Mouse (Mus musculus): ENCODE results near the gene Ddx20.
A peak's percentile ranks its signal among the peaks of the same experiment; 100 is the strongest.

The Ddx20 gene

GRCm38 (mm10) chr3:105666996-105667523 is 20.3 kb downstream of the Ddx20 start:
- no peak for DNase-seq

DNA sequence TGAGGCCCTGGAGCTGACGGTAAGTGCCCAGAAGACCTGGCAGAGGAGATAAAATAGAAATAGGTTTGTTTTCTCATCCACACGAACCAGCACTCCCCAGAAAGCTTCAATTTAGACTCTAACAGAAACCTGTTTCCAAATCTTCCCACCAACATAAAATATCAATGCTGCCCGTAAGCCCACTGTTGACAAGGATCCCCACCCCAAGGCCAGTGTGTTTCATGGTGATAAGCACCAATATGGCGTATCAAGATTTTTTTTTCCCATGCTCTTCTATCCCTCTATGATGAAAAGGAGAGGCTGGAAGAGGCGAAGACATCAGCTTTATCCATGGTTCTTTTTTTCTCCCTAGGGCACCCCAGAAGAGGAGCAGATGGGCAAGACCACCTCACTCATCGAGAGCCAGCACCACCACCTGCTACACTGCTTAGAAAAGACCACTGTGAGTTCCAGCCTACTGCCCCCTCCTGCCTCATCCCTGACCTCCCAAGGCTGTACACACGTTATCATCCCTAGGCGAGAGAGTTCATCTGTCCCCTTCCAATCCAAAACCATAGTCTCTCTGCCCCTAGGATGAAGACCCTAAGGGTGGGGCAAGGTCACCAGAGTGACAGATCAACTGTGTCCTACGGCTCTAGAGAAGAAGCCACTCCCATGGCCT is 22.1 kb downstream of the Ddx20 start:
- no peak for DNase-seq

DNA sequence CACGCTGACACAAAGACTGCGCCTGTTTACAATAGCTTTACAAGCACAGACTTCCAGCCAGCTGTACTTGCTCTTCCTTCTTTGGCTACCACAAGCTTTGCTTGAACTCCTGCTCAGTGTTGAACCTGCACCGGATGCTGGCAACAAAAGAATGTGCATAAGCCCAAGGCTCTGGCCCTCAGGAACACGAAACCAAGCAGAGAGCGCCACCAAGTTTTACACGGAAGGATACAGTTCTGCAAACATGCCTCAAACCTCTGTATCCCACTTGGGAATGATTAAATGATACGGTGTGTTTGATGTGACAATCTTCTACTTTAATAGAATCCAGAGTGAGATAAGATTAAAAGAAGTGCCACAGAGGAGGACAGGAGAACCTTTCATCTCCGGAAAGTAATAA is 24.3 kb downstream of the Ddx20 start:
- DNase-seq = peak in 1 of 2 experiments; percentile 2

DNA sequence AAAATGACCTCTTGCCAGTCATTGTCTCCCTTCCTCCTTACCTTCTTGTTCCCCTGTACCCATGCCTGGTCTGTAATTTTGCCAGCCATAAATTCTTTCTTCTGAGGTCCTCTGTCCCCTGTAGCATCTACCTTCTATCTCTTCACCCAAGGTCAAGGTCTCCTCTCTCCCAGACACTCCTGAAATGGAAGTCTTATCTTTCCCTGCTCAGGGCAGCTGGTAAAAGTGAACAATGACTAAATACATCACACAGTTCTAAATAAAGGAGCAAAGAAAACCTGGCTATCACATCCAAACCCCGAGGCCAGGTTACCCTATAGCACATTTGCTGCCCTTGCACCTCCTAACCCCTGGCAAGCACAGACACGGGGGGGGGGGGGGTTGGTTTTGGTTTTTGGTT is 26.8 kb downstream of the Ddx20 start:
- DNase-seq = no peak

- DNase-seq = no peak
Observed at GRCm38 (mm10) chr3:105655031-105655585, 32.3 kb downstream of the Ddx20 start.

DNA sequence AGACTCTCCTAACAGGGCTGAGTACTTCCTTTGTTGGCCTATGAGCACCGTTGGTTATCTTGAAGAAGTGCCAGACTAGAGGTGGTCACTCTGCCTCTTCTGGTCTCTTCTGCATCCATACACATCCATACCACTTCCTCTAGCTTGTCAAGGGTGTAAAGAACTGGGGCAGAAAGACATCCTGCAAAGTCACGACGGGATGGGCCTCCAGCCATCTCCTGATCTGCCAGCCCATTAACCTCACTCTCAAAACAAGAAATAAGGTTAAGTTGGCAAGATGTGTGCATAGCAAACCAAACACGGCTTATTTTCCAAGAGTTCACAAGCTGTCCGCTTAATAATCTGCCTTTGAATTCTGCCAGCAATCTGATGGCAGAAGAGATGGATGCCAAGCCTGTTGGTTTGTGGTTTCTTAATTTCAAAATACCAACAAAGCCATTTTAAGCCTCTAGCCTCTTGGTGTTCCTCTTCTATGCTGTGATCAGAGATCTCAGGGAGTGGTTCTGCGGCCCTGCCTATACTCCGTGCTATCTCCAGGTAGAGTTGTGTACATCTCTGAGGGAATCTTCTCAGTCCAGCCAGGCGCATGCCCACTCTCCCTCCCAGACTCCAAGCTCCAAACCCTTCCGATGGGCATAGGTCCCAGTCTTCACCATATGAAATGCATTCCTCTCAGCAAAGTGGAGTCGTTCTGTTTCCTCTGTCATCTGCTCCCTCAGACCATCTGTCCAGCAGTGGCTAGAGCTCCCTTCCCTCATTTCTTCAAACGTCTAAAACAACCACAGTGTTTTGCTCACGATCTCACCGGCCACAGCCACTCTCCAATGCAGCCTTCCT is 33.6 kb downstream of the Ddx20 start:
- DNase-seq = no peak

GRCm38 (mm10) chr3:105648889-105649567 is 38.3 kb downstream of the Ddx20 start:
- no peak for DNase-seq

- no peak for DNase-seq
Observed at GRCm38 (mm10) chr3:105643566-105643965, 43.8 kb downstream of the Ddx20 start.

- peak; percentile 15 to 32 for DNase-seq
Observed at GRCm38 (mm10) chr3:105642186-105642585, 45.2 kb downstream of the Ddx20 start.

- DNase-seq = no peak
Observed at GRCm38 (mm10) chr3:105633021-105633420, 54.4 kb downstream of the Ddx20 start.

DNA sequence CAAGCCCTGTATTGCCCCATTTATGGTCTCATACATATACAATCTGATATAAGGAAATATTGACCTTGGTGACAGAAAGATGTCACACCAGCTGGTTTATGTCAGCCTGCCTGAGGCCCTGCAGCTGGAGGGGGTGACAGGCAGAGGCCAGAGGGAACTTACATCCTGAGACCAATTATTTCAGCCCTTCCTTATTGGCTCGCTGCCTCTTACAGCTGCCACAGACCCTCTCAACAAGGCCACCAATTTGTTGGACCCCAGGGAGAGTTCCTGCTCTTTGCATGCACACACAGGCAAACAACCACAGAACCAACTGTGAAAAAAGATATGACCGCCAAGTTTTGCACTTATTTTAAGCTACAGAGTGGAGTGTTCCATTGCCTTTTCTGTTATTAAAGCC is 55.1 kb downstream of the Ddx20 start:
- DNase-seq = peak in 1 of 2 experiments; percentile 6
